Mouse (Mus musculus) liver, embryonic 15.5 days (tissue): Measurements from ENCODE around the gene Art5. TPM values are rescaled to one million over a fixed set of nuclear protein-coding genes. Genes with fewer than 3 reads are reported as not detected.

ENCODE experiments used
- ATAC-seq: fragments of 200-750 bp; cut with Nextera tagmentation; 2 replicates; pipeline ENCODE4 v1.8.0; 2017; ENCODE audit warnings: moderate number of reproducible peaks, mild to moderate bottlenecking, moderate library complexity; ENCODE audit not compliant: insufficient read depth
- H3K27ac ChIP-seq: fragments of 300-500 bp; sonication (generic); replicated peaks from 2 replicates; pipeline ENCODE4 v1.5.1; 2015; ENCODE audit warnings: mild to moderate bottlenecking, inconsistent platforms
- H3K27me3 ChIP-seq: fragments of 300-500 bp; sonication (generic); 2 replicates; pipeline ENCODE4 v1.6.1; 2015; ENCODE audit warnings: mild to moderate bottlenecking, inconsistent platforms
- H3K36me3 ChIP-seq: fragments of 300-500 bp; sonication (generic); replicated peaks from 2 replicates; pipeline ENCODE4 v1.6.1; 2015; ENCODE audit warnings: moderate library complexity, mild to moderate bottlenecking, inconsistent platforms
- H3K4me1 ChIP-seq: fragments of 300-500 bp; sonication (generic); replicated peaks from 2 replicates; pipeline ENCODE4 v1.6.1; 2015; ENCODE audit warnings: inconsistent platforms
- H3K4me2 ChIP-seq: fragments of 300-500 bp; sonication (generic); 2 replicates; pipeline ENCODE4 v1.6.1; 2015; ENCODE audit warnings: moderate library complexity, mild to moderate bottlenecking, inconsistent platforms
- H3K4me3 ChIP-seq: fragments of 300-500 bp; sonication (generic); replicated peaks from 2 replicates; pipeline ENCODE4 v1.5.1; 2015; ENCODE audit warnings: mild to moderate bottlenecking, inconsistent platforms
- H3K9ac ChIP-seq: fragments of 300-500 bp; sonication (generic); 2 replicates; pipeline ENCODE4 v1.6.1; 2015; ENCODE audit warnings: moderate library complexity, mild to moderate bottlenecking, inconsistent platforms
- H3K9me3 ChIP-seq: fragments of 300-500 bp; sonication (generic); replicated peaks from 2 replicates; pipeline ENCODE4 v1.6.1; 2016; ENCODE audit warnings: inconsistent platforms
- WGBS: fragments of 180-500 bp; shearing (Covaris S2); methylation state at CpG from one replicate; pipeline ENCODE4 v1.1.7; 2015; ENCODE audit warnings: mixed read lengths; ENCODE audit not compliant: insufficient replicate concordance; 5-methylcytosine and 5-hydroxymethylcytosine counted together
- polyA plus RNA-seq: library from polyadenylated mRNA; unstranded; fragments of >200 nt; fragmentation: Nextera tagmentation; extraction: Ambion mirVana; gene quantifications from 2 replicates; pipeline ENCODE4 v1.2.1, GENCODE M21; 2015

Art5 gene
- 0.25 and 0.30 TPM in 2 replicates for polyA plus RNA-seq

- Histone ChIP-seq H3K4me3 (no peak within 1 kb of the TSS), H3K9ac (no peak within 1 kb of the TSS), H3K4me1 (peaks cover 9% of the 10 kb centered on the region), H3K27ac (no peak within 1 kb of the TSS), H3K9me3 (no peaks in the 10 kb centered on the region), H3K4me2 (no peak within 1 kb of the TSS), H3K36me3 (no peaks in the 10 kb centered on the region), H3K27me3 (0 out of 2 replicates have a peak, but pooled peaks cover 6% of the 10 kb centered on the region)
- no peak for ATAC-seq
- WGBS = 72% methylated on average over 7 of the region's 7 CpGs
Measured at GRCm38 (mm10) chr7:102109171-102109570, at the start of gene Art5. Gene Art5, minus strand, starts transcription at chr7:102109489.

- Histone ChIP-seq H3K9ac (no peak overlapping the region), H3K4me2 (no peak overlapping the region), H3K9me3 (no peaks in the 10 kb centered on the region), H3K27me3 (no peaks in the 10 kb centered on the region), H3K36me3 (peaks cover 72% of the 10 kb centered on the region), H3K4me1 (no peaks in the 10 kb centered on the region), H3K27ac (no peak overlapping the region), H3K4me3 (no peak overlapping the region)
- no peak for ATAC-seq
- 74% methylated on average over 5 of the region's 5 CpGs for WGBS
Measured at GRCm38 (mm10) chr7:102153691-102154090, 44.4 kb upstream of the Art5 start.

DNA sequence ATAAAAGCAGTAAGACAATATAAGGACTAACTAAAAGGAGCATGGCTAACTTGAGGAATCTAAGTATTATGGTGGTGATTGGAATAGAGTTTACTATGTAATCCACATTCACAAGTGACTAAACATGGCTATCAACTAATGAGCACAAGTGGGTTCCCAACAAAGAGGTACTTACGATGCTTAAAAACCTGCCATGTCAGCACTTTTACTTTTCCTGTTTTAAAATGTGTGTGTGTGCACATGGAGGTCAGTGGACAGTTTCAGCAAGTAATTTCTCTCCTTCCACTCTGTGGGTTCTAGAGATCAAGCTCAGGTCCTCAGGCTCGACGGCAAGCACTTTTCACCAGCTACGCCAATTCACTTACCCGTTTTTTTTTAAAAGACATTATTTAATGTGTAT lies 28.6 kb upstream of the Art5 start:
- no peak for ATAC-seq
- H3K4me3 ChIP-seq = no peak overlapping the region
- H3K4me2 ChIP-seq = no peak overlapping the region
- peaks cover 86% of the 10 kb centered on the region for H3K36me3 ChIP-seq
- H3K9me3 ChIP-seq = no peaks in the 10 kb centered on the region
- no peaks in the 10 kb centered on the region for H3K27me3 ChIP-seq
- H3K9ac ChIP-seq = no peak overlapping the region
- H3K4me1 ChIP-seq = no peaks in the 10 kb centered on the region
- H3K27ac ChIP-seq = no peak overlapping the region
- whole genome bisulfite sequencing = 91% methylated on average over 5 of the region's 5 CpGs

- Histone ChIP-seq H3K27me3 (no peaks in the 10 kb centered on the region), H3K9me3 (no peaks in the 10 kb centered on the region), H3K36me3 (peaks cover 88% of the 10 kb centered on the region), H3K4me3 (no peak overlapping the region), H3K4me2 (no peak overlapping the region), H3K9ac (no peak overlapping the region), H3K4me1 (no peaks in the 10 kb centered on the region), H3K27ac (no peak overlapping the region)
- ATAC-seq = no peak
- WGBS = 63% methylated on average over 1 of the region's 1 CpGs
Measured at GRCm38 (mm10) chr7:102137464-102137863, 28.2 kb upstream of the Art5 start.

GRCm38 (mm10) chr7:102132395-102132794 lies 23.1 kb upstream of the Art5 start:
- no peak overlapping the region for H3K4me3 ChIP-seq
- no peaks in the 10 kb centered on the region for H3K9me3 ChIP-seq
- H3K4me2 ChIP-seq = no peak overlapping the region
- WGBS = 86% methylated on average over 4 of the region's 4 CpGs
- peaks cover 86% of the 10 kb centered on the region for H3K36me3 ChIP-seq
- no peak for ATAC-seq
- H3K27ac ChIP-seq = no peak overlapping the region
- no peaks in the 10 kb centered on the region for H3K4me1 ChIP-seq
- no peaks in the 10 kb centered on the region for H3K27me3 ChIP-seq
- H3K9ac ChIP-seq = no peak overlapping the region

- Histone ChIP-seq H3K4me1 (no peaks in the 10 kb centered on the region), H3K36me3 (peaks cover 73% of the 10 kb centered on the region), H3K9ac (no peak overlapping the region), H3K4me2 (no peak overlapping the region), H3K9me3 (no peaks in the 10 kb centered on the region), H3K27ac (no peak overlapping the region), H3K4me3 (no peak overlapping the region), H3K27me3 (no peaks in the 10 kb centered on the region)
- ATAC-seq = no peak
- WGBS = 90% methylated on average over 10 of the region's 10 CpGs
Measured at GRCm38 (mm10) chr7:102120326-102120725, 11.0 kb upstream of the Art5 start.

GRCm38 (mm10) chr7:102117382-102117781 lies 8.1 kb upstream of the Art5 start:
- Histone ChIP-seq H3K4me1 (no peaks in the 10 kb centered on the region), H3K9me3 (no peaks in the 10 kb centered on the region), H3K4me2 (no peak overlapping the region), H3K36me3 (peaks cover 43% of the 10 kb centered on the region), H3K4me3 (no peak overlapping the region), H3K9ac (no peak overlapping the region), H3K27ac (no peak overlapping the region), H3K27me3 (no peaks in the 10 kb centered on the region)
- 69% methylated on average over 6 of the region's 6 CpGs for WGBS
- ATAC-seq = no peak

- Histone ChIP-seq H3K27me3 (no peaks in the 10 kb centered on the region), H3K36me3 (peaks cover 37% of the 10 kb centered on the region), H3K27ac (no peak within 1 kb of the TSS), H3K9me3 (no peaks in the 10 kb centered on the region), H3K4me2 (no peak within 1 kb of the TSS), H3K4me1 (no peaks in the 10 kb centered on the region), H3K9ac (no peak within 1 kb of the TSS), H3K4me3 (no peak within 1 kb of the TSS)
- WGBS = 43% methylated on average over 7 of the region's 7 CpGs
- no peak for ATAC-seq
Measured at GRCm38 (mm10) chr7:102116579-102117331, 7.5 kb upstream of the Art5 start, which contains the start of gene Chrna10. Gene Chrna10, minus strand, starts transcription at chr7:102116828.

DNA sequence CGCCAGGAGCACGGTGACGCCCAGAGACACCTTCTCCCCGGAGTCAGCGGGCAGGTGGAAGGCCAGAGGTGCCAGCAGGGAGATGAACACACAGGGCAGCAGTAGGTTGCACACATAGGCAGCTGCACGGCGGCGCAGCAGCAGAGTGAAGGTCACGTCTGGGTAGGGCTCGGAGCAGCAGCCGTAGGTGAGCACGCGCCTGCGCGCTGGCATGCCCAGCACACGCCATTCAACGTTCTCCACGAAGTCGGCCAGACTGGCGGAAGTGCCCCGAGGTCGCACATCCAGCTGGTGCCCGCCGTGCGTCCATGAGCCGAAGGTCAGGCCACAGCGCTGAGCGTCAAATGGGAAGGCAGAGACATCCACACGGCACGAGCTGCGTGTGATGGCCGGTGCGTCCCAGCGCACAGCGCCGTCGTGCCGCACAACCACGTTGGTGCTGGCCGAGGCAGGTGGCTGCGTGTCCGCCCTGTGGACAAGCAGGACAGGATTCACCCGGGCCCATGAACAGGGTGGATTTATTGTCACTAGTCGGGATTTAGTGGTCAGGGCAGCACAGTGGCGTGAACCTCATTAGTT lies 4.0 kb upstream of the Art5 start:
- Histone ChIP-seq H3K27me3 (no peaks in the 10 kb centered on the region), H3K9me3 (no peaks in the 10 kb centered on the region), H3K4me1 (no peaks in the 10 kb centered on the region), H3K27ac (no peak overlapping the region), H3K4me2 (no peak overlapping the region), H3K4me3 (no peak overlapping the region), H3K9ac (no peak overlapping the region), H3K36me3 (0 out of 2 replicates have a peak, but pooled peaks cover 2% of the 10 kb centered on the region)
- 68% methylated on average over 45 of the region's 45 CpGs for WGBS
- ATAC-seq = no peak

DNA sequence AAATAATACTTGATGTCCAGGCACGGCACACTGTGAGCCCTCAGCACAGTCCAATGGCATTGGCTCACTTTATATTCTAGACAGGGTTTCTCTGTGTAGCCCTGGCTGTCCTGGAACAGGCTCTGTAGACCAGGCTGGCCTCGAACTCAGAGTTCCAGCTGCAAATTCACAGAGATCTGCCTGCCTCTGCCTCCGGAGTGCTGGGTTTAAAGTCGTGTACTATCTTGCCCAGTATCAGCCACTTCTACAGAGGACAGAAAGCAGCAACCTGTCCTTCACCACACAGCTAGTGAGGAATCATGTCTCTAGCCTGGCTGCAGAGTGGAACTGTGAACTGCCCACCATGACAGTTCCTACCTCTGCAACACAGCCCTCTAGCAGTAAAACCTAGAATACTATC lies 457 bp upstream of the Art5 start:
- H3K4me2 ChIP-seq = no peak overlapping the region
- H3K4me1 ChIP-seq = peaks cover 6% of the 10 kb centered on the region; the same call in 1 of the 2 replicates
- WGBS = 52% methylated on average over 4 of the region's 4 CpGs
- H3K27ac ChIP-seq = no peak overlapping the region
- 0 out of 2 replicates have a peak, but pooled peaks cover 6% of the 10 kb centered on the region for H3K27me3 ChIP-seq
- H3K9ac ChIP-seq = no peak overlapping the region
- H3K4me3 ChIP-seq = no peak overlapping the region
- H3K9me3 ChIP-seq = no peaks in the 10 kb centered on the region
- no peaks in the 10 kb centered on the region for H3K36me3 ChIP-seq
- no peak for ATAC-seq

DNA sequence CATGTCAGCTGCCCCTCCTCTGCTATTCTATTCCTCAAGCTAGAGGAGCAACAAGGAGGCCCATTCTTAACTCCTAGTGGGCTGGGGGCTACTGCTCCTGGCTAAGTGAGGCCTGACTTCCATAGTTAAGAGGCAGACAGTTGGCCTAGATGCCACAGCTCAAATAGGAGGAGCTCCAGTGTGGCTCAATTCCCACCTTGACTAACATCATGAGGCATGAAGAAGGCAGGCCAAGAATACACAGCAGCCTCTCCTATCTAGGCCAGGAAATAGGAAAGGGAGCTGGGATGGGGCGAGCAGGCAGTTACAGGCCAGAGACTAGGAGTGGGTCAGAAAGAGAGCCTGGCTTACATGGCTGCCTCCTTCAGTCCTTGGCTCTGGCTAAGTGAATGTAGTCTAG lies 1.1 kb downstream of the Art5 start:
- H3K4me3 ChIP-seq = no peak overlapping the region
- H3K9ac ChIP-seq = no peak overlapping the region
- no peaks in the 10 kb centered on the region for H3K9me3 ChIP-seq
- ATAC-seq = no peak
- H3K27me3 ChIP-seq = 0 out of 2 replicates have a peak, but pooled peaks cover 6% of the 10 kb centered on the region
- H3K36me3 ChIP-seq = no peaks in the 10 kb centered on the region
- no peak overlapping the region for H3K4me2 ChIP-seq
- WGBS = 51% methylated on average over 1 of the region's 1 CpGs
- H3K27ac ChIP-seq = no peak overlapping the region
- H3K4me1 ChIP-seq = peaks cover 15% of the 10 kb centered on the region
